Mouse (Mus musculus) brown adipose tissue, adult 24 weeks (tissue): ENCODE measurements at regions not wholly inside any gene's neighbourhood (a gene's known extent, or its start where the extent isn't known, plus 50 kb on each side); places are given as distances from the start of the nearest gene placed in this dataset.

Experiments used
- H3K27ac ChIP-seq: fragments of 200-500 bp; replicated peaks from 2 replicates; pipeline ENCODE4 v1.5.1; 2012; ENCODE audit warnings: low read depth, mild to moderate bottlenecking, low read length
- H3K4me1 ChIP-seq: fragments of 200-500 bp; 2 replicates; pipeline ENCODE4 v1.6.1; 2012; ENCODE audit warnings: low read length, mixed read lengths; ENCODE audit not compliant: control insufficient read depth, insufficient read depth, insufficient read length
- H3K4me3 ChIP-seq: fragments of 200-500 bp; 2 replicates; pipeline ENCODE4 v1.5.1; 2012; ENCODE audit warnings: low read depth, mild to moderate bottlenecking, low read length, moderate library complexity; ENCODE audit not compliant: insufficient read depth

DNA sequence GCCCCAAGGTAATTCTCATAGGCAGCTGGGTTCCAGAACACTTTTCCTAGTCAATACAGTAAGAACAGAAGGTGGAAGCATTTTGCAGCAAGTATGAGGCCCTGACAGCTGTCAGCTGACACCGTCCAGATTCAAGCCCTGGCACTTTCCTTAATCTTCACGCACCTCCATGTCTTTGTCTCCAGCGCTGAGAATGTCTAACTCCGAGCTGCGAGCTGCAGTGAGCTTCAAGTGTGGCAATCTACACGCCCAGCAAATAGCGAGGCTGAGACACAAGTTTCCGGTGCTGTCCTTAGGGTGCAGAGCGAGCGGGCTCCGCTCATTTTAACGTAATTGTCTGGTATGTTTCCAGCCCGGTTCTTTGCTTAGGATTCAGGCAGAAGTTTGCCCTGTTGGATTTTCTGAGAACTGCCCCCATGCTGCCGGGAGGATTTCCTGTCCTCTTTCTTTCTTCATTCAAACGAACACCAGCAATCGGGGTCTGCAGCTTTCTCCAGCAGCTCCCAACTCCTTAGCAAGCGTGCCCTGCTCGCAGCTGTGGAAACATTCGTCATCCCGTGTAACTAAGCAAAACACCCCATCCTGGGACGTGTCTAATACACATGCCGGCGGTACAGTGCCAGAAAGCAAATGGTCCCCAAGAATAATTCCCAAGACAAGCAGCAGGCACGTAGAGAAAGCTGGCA, 54.5 kb downstream of the Irx3 start:
- peak overlapping the region; percentile 21 for H3K4me3 ChIP-seq
- no peak overlapping the region for H3K27ac ChIP-seq

GRCm38 (mm10) chr8:91724646-91725045, 77.2 kb downstream of the Irx3 start:
- no peak overlapping the region for H3K4me3 ChIP-seq
- H3K4me1 ChIP-seq: no peaks in the 10 kb centered on the region
- no peak overlapping the region for H3K27ac ChIP-seq

More for the DNA sequence above, 54.5 kb downstream of the Irx3 start:
- H3K4me1 ChIP-seq: 0 out of 2 replicates have a peak, but pooled peaks cover 3% of the 10 kb centered on the region
